Mouse (Mus musculus): ENCODE measurements at regions not wholly inside any gene's neighbourhood (a gene's known extent, or its start where the extent isn't known, plus 50 kb on each side); places are given as distances from the start of the nearest gene placed in this dataset.

DNA sequence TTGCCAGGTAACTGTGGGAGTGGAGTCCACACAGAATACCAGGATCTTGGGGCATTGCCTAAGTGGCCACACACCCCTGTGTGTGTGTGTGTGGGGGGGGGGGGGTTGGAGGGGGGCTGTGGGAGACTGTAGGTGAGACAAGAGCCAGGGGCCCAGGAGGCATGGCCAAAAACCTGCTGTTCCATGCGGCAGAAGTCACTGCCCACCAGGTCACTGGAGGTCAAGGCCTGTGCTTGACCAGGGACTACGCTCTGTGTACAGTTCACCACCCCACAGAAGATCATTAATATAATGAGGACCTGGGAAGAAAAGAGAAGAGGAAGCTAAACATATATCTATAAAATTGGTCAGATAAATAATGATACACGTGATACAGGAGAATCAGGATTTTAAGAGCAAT lies 889.5 kb downstream of the Ankrd7 start:
- no peak for DNase-seq (ENCODE audit: low spot score in 2 of 2)
- intact Hi-C loops (cut with DNase I) = no loop called here

- intact Hi-C loops (cut with DNase I) = loop anchor here (5.0 kb wide), 1 partner anchor 1447 kb away; no protein-coding TSS in a partner anchor
- no peak for DNase-seq (ENCODE audit: low spot score in 2 of 2)
These were observed 899.3 kb downstream of the Ankrd7 start for GRCm38 (mm10) chr6:19765410-19765809.

Data from left cerebral cortex, postnatal 36 days (tissue).